Comparison of ENCODE assay signal across 9 mouse cellular contexts in the genomic region with DNA sequence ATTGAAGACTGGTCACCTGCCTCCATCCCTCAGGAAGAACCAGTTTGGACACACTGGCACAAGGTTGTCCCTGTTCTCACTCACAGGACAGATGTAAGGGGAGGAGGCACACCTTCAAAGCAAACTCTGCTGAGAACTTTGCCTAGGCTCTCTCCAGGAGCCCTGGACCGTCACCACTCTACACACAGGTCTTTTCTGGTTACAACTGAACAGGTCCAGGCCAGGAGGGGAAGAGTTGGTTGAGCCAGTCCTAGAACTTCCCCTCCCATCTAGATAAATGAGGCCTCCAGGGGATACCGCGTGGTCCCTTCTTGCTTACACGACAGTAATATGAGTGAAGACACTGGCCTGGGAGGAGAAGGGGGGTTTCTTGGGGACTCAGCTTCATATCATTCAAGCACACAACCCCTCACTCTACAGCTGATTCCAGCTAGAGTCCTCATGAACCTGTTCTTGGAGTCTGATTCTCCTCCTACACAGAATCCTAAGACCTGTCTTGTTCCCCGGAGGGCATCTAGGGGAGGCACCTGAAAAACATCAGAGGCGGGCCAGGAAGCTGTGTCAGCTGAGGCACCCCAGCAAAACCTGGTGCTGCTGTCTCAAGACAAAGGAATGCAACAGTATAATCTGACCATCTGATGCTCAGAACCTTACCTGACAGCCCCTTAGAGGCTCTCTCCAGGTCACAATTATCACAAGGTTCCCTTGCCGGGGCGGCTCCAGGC. TPM values are rescaled to one million over a fixed set of nuclear protein-coding genes. Genes with fewer than 3 reads are reported as not detected.
A peak's percentile ranks its signal among the peaks of the same experiment; 100 is the strongest.
DNase-seq lines count a peak whose midpoint lies in the region; ATAC-seq and TF ChIP-seq lines count a peak whose summit lies in the region.
"Had no signal": no experiment of that assay in that cellular context is flagged by ENCODE, and none has a peak within 500 bp of the region (broad histone marks: within the 10 kb centered on the region; RNA-seq: fewer than 3 reads in every experiment).

No protein-coding gene starts in this region.

- WGBS in heart, adult 2 months, result 74% methylated on average over 8 of the region's 8 CpGs
- 80% methylated on average over 8 of the region's 8 CpGs for WGBS in midbrain, embryonic 10.5 days
- 79% methylated on average over 8 of the region's 8 CpGs for WGBS in midbrain, postnatal 0 days
- WGBS in kidney, postnatal 0 days, result 59% methylated on average over 8 of the region's 8 CpGs
- WGBS in stomach, embryonic 15.5 days, result 63% methylated on average over 8 of the region's 8 CpGs

- no peak overlapping the region for H3K4me3 ChIP-seq in heart, adult 2 months
- H3K4me3 ChIP-seq in midbrain, embryonic 10.5 days, result no peak overlapping the region
- H3K4me3 ChIP-seq in midbrain, postnatal 0 days (ENCODE audit: low read depth, low read length), result no peak overlapping the region
- no peak overlapping the region for H3K4me3 ChIP-seq in kidney, postnatal 0 days (replicated peaks; ENCODE audit: low read depth, low read length)
- H3K4me3 ChIP-seq in stomach, embryonic 15.5 days (replicated peaks), result no peak overlapping the region

- no peaks in the 10 kb centered on the region; the same call in 1 of the 2 replicates for H3K36me3 ChIP-seq in heart, adult 2 months (ENCODE audit: control insufficient read depth, insufficient read depth, low read length)
- H3K36me3 ChIP-seq in midbrain, embryonic 10.5 days, result peaks cover 16% of the 10 kb centered on the region
- H3K36me3 ChIP-seq in midbrain, postnatal 0 days (ENCODE audit: insufficient read depth, low read length), result 0 out of 2 replicates have a peak, but pooled peaks cover 2% of the 10 kb centered on the region
- H3K36me3 ChIP-seq in kidney, postnatal 0 days (ENCODE audit: insufficient read depth, low read length), result no peaks in the 10 kb centered on the region
- H3K36me3 ChIP-seq in stomach, embryonic 15.5 days, result no peaks in the 10 kb centered on the region

- H3K4me2 ChIP-seq in midbrain, postnatal 0 days (ENCODE audit: low read depth, low read length, poor library complexity, severe bottlenecking), result no peak overlapping the region
- H3K4me2 ChIP-seq in kidney, postnatal 0 days (ENCODE audit: low read length), result peak overlapping the region; percentile 21; the same call in 1 of the 2 replicates
- 0 out of 2 replicates have a peak overlapping the region, but pooled peaks have one; percentile 22 for H3K4me2 ChIP-seq in stomach, embryonic 15.5 days

- no peak for TF ChIP-seq EP300 in heart, adult 2 months (IDR thresholded peaks at IDR 0.05; ENCODE audit: insufficient read depth, low read depth, low read length)

- H3K9ac ChIP-seq in heart, adult 2 months (ENCODE audit: low read depth, low read length), result no peak overlapping the region
- no peak overlapping the region for H3K9ac ChIP-seq in midbrain, postnatal 0 days (replicated peaks; ENCODE audit: low read length, poor library complexity, severe bottlenecking)
- H3K9ac ChIP-seq in kidney, postnatal 0 days (ENCODE audit: low read depth, low read length), result no peak overlapping the region; the same call in 1 of the 2 replicates
- no peak overlapping the region for H3K9ac ChIP-seq in stomach, embryonic 15.5 days

- H3K4me1 ChIP-seq in heart, adult 2 months (ENCODE audit: control insufficient read depth, insufficient read depth, low read length), result peaks cover 19% of the 10 kb centered on the region
- peaks cover 69% of the 10 kb centered on the region for H3K4me1 ChIP-seq in midbrain, embryonic 10.5 days
- H3K4me1 ChIP-seq in midbrain, postnatal 0 days (ENCODE audit: insufficient read depth, low read length), result no peaks in the 10 kb centered on the region
- peaks cover 62% of the 10 kb centered on the region for H3K4me1 ChIP-seq in kidney, postnatal 0 days (replicated peaks; ENCODE audit: insufficient read depth, low read length)
- H3K4me1 ChIP-seq in stomach, embryonic 15.5 days, result peaks cover 42% of the 10 kb centered on the region

- DNase-seq in heart, adult 2 months, result no peak
- DNase-seq in heart, postnatal 14 days, result no peak
- no peak for DNase-seq in midbrain, embryonic 10.5 days (ENCODE audit: low spot score)
- DNase-seq in midbrain, postnatal 0 days (ENCODE audit: low spot score), result no peak
- DNase-seq in kidney, postnatal 0 days (ENCODE audit: low spot score), result no peak
- no peak for DNase-seq in cerebellum, adult 8-10 months
- DNase-seq in layer of hippocampus, postnatal 25 days (ENCODE audit: extremely low spot score in 1 of 2, low spot score in 1 of 2), result no peak
- DNase-seq: cerebellum, adult 9-10 months had no signal

- peak overlapping the region; percentile 64 for H3K27ac ChIP-seq in heart, adult 2 months
- H3K27ac ChIP-seq in midbrain, embryonic 10.5 days (replicated peaks), result peak overlapping the region; percentile 74
- no peak overlapping the region for H3K27ac ChIP-seq in midbrain, postnatal 0 days (ENCODE audit: low read depth, low read length)
- peak overlapping the region; percentile 83 for H3K27ac ChIP-seq in kidney, postnatal 0 days
- peak overlapping the region; percentile 67 for H3K27ac ChIP-seq in stomach, embryonic 15.5 days

- no peaks in the 10 kb centered on the region for H3K9me3 ChIP-seq in midbrain, embryonic 10.5 days (replicated peaks)
- no peaks in the 10 kb centered on the region for H3K9me3 ChIP-seq in midbrain, postnatal 0 days (ENCODE audit: low read length)
- H3K9me3 ChIP-seq in kidney, postnatal 0 days (replicated peaks; ENCODE audit: low read length), result no peaks in the 10 kb centered on the region
- H3K9me3 ChIP-seq in stomach, embryonic 15.5 days, result no peaks in the 10 kb centered on the region

- no peak for TF ChIP-seq CTCF in heart, adult 2 months (IDR thresholded peaks at IDR 0.05)
- no peak for TF ChIP-seq CTCF in midbrain, postnatal 0 days (IDR thresholded peaks at IDR 0.05)
- TF ChIP-seq CTCF in kidney, postnatal 0 days (IDR thresholded peaks at IDR 0.05; ENCODE audit: low read depth), result no peak

- H3K79me2 ChIP-seq in heart, adult 2 months (replicated peaks; ENCODE audit: control insufficient read depth, insufficient read depth, low read length), result no peaks in the 10 kb centered on the region

- no peaks in the 10 kb centered on the region for H3K27me3 ChIP-seq in heart, adult 2 months (ENCODE audit: control insufficient read depth, insufficient read depth, low read length)
- no peaks in the 10 kb centered on the region for H3K27me3 ChIP-seq in midbrain, embryonic 10.5 days (ENCODE audit: low read depth, poor library complexity, severe bottlenecking)
- no peaks in the 10 kb centered on the region for H3K27me3 ChIP-seq in midbrain, postnatal 0 days (ENCODE audit: insufficient read depth, low read length)
- no peaks in the 10 kb centered on the region for H3K27me3 ChIP-seq in kidney, postnatal 0 days (ENCODE audit: insufficient read depth, low read length)
- H3K27me3 ChIP-seq in stomach, embryonic 15.5 days (replicated peaks), result no peaks in the 10 kb centered on the region

- intact Hi-C loops in heart, adult 2 months (cut with DNase I), result no loop called here
- intact Hi-C loops in heart, postnatal 14 days (cut with DNase I), result no loop called here

- no peak for ATAC-seq in midbrain, postnatal 0 days (ENCODE audit: low FRiP score)
- 0 out of 2 replicates have a peak, but pooled peaks have one; percentile 7 for ATAC-seq in kidney, postnatal 0 days (replicated peaks; ENCODE audit: low FRiP score, low read depth)
- no peak for ATAC-seq in stomach, embryonic 15.5 days (ENCODE audit: insufficient read depth, low FRiP score, low read depth)

- TF ChIP-seq POLR2A in heart, adult 2 months (IDR thresholded peaks at IDR 0.05; ENCODE audit: insufficient read depth, low read depth, low read length), result no peak

RNA-seq across cellular contexts. Expression of gene Smim5, which starts 4.6 kb away (rescaled TPM):
- 10 to 100 TPM; 10.2 to 17.8 TPM for total RNA-seq in heart, adult 2 months (2021)
- 21.8 and 32.8 TPM in 2 replicates for polyA plus RNA-seq in heart, adult 2 months (2012; rRNA removed)
- 10 to 100 TPM; 19.6 to 20.4 TPM for total RNA-seq in heart, postnatal 14 days (2021)
- polyA plus RNA-seq in midbrain, embryonic 10.5 days (2016; fragmentation: Nextera tagmentation; extraction: Ambion mirVana), result 1.0 and 1.6 TPM in 2 replicates
- total RNA-seq in midbrain, postnatal 0 days (2014; rRNA removed), result not detected in 2 replicates
- 1.3 and 1.5 TPM in 2 replicates for polyA plus RNA-seq in midbrain, postnatal 0 days (2015; fragmentation: Nextera tagmentation; extraction: Ambion mirVana)
- polyA plus RNA-seq in kidney, postnatal 0 days (2015; fragmentation: Nextera tagmentation; extraction: Ambion mirVana), result 11.1 and 12.1 TPM in 2 replicates
- polyA plus RNA-seq in stomach, embryonic 15.5 days (2015; fragmentation: Nextera tagmentation; extraction: Ambion mirVana), result 3.5 and 5.5 TPM in 2 replicates
- total RNA-seq in layer of hippocampus, postnatal 25 days (2021), result 1 to 10 TPM in 1 of 2 experiments, under 1 TPM in 1; 0.54 to 1.2 TPM

RNA-seq across cellular contexts. Expression of gene Smim6, which starts 7.4 kb away (rescaled TPM):
- not detected for total RNA-seq in heart, adult 2 months (2021)
- polyA plus RNA-seq in heart, adult 2 months (2012; rRNA removed), result 0.29 and 0.35 TPM in 2 replicates
- total RNA-seq in heart, postnatal 14 days (2021), result under 1 TPM; 0.22 to 0.48 TPM
- polyA plus RNA-seq in midbrain, embryonic 10.5 days (2016; fragmentation: Nextera tagmentation; extraction: Ambion mirVana), result 1.00 and 1.3 TPM in 2 replicates
- total RNA-seq in midbrain, postnatal 0 days (2014; rRNA removed), result not detected in 2 replicates
- 0.26 TPM in 1 of 2 replicates, not detected in the other for polyA plus RNA-seq in midbrain, postnatal 0 days (2015; fragmentation: Nextera tagmentation; extraction: Ambion mirVana)
- 13.7 and 16.1 TPM in 2 replicates for polyA plus RNA-seq in kidney, postnatal 0 days (2015; fragmentation: Nextera tagmentation; extraction: Ambion mirVana)
- polyA plus RNA-seq in stomach, embryonic 15.5 days (2015; fragmentation: Nextera tagmentation; extraction: Ambion mirVana), result 40.9 and 43.0 TPM in 2 replicates
- not detected for total RNA-seq in layer of hippocampus, postnatal 25 days (2021)

RNA-seq across cellular contexts. Expression of gene Sap30bp, which starts 28.7 kb away (rescaled TPM):
- total RNA-seq in heart, adult 2 months (2021), result 10 to 100 TPM; 16.4 to 18.1 TPM
- 9.1 and 10.8 TPM in 2 replicates for polyA plus RNA-seq in heart, adult 2 months (2012; rRNA removed)
- total RNA-seq in heart, postnatal 14 days (2021), result 10 to 100 TPM; 20.6 to 23.8 TPM
- polyA plus RNA-seq in midbrain, embryonic 10.5 days (2016; fragmentation: Nextera tagmentation; extraction: Ambion mirVana), result 51.9 and 52.1 TPM in 2 replicates
- total RNA-seq in midbrain, postnatal 0 days (2014; rRNA removed), result 44.3 and 46.4 TPM in 2 replicates
- polyA plus RNA-seq in midbrain, postnatal 0 days (2015; fragmentation: Nextera tagmentation; extraction: Ambion mirVana), result 43.3 and 54.3 TPM in 2 replicates
- 37.2 and 40.1 TPM in 2 replicates for polyA plus RNA-seq in kidney, postnatal 0 days (2015; fragmentation: Nextera tagmentation; extraction: Ambion mirVana)
- 34.6 and 36.4 TPM in 2 replicates for polyA plus RNA-seq in stomach, embryonic 15.5 days (2015; fragmentation: Nextera tagmentation; extraction: Ambion mirVana)
- 10 to 100 TPM; 33.1 to 47.4 TPM for total RNA-seq in layer of hippocampus, postnatal 25 days (2021)

RNA-seq across cellular contexts. Expression of gene Recql5, which starts 28.9 kb away (rescaled TPM):
- total RNA-seq in heart, adult 2 months (2021), result 1 to 10 TPM; 6.8 to 7.4 TPM
- 10.2 and 12.2 TPM in 2 replicates for polyA plus RNA-seq in heart, adult 2 months (2012; rRNA removed)
- 1 to 10 TPM; 7.1 to 8.9 TPM for total RNA-seq in heart, postnatal 14 days (2021)
- polyA plus RNA-seq in midbrain, embryonic 10.5 days (2016; fragmentation: Nextera tagmentation; extraction: Ambion mirVana), result 30.6 and 31.8 TPM in 2 replicates
- 18.9 and 20.4 TPM in 2 replicates for total RNA-seq in midbrain, postnatal 0 days (2014; rRNA removed)
- polyA plus RNA-seq in midbrain, postnatal 0 days (2015; fragmentation: Nextera tagmentation; extraction: Ambion mirVana), result 8.0 and 10.5 TPM in 2 replicates
- polyA plus RNA-seq in kidney, postnatal 0 days (2015; fragmentation: Nextera tagmentation; extraction: Ambion mirVana), result 11.1 and 11.7 TPM in 2 replicates
- polyA plus RNA-seq in stomach, embryonic 15.5 days (2015; fragmentation: Nextera tagmentation; extraction: Ambion mirVana), result 16.3 and 21.9 TPM in 2 replicates
- 10 to 100 TPM; 25.7 to 28.4 TPM for total RNA-seq in layer of hippocampus, postnatal 25 days (2021)

RNA-seq across cellular contexts. Expression of gene Myo15b, which starts 46.2 kb away (rescaled TPM):
- under 1 TPM in 1 of 2 experiments, not detected in 1; 0.05 TPM for total RNA-seq in heart, adult 2 months (2021)
- polyA plus RNA-seq in heart, adult 2 months (2012; rRNA removed), result 0.20 and 0.29 TPM in 2 replicates
- total RNA-seq in heart, postnatal 14 days (2021), result under 1 TPM; 0.07 to 0.14 TPM
- polyA plus RNA-seq in midbrain, embryonic 10.5 days (2016; fragmentation: Nextera tagmentation; extraction: Ambion mirVana), result 0.12 and 0.21 TPM in 2 replicates
- total RNA-seq in midbrain, postnatal 0 days (2014; rRNA removed), result not detected in 2 replicates
- polyA plus RNA-seq in midbrain, postnatal 0 days (2015; fragmentation: Nextera tagmentation; extraction: Ambion mirVana), result 0.09 and 0.29 TPM in 2 replicates
- 16.5 and 17.6 TPM in 2 replicates for polyA plus RNA-seq in kidney, postnatal 0 days (2015; fragmentation: Nextera tagmentation; extraction: Ambion mirVana)
- polyA plus RNA-seq in stomach, embryonic 15.5 days (2015; fragmentation: Nextera tagmentation; extraction: Ambion mirVana), result 17.8 and 24.7 TPM in 2 replicates
- total RNA-seq in layer of hippocampus, postnatal 25 days (2021), result under 1 TPM; 0.27 to 0.28 TPM
